Mouse (Mus musculus) heart, postnatal 0 days (tissue): ENCODE measurements around the gene BC005624.

Experiments
- CTCF ChIP-seq: IDR thresholded peaks from 2 replicates; pipeline ENCODE4 v1.5.1; 2016; ENCODE audit warnings: antibody characterized with exemption, control low read depth, low read depth
- EP300 ChIP-seq: IDR thresholded peaks from 2 replicates; pipeline ENCODE4 v1.6.1; 2016; ENCODE audit warnings: antibody characterized with exemption, low read depth

GRCm38 (mm10) chr2:30928893-30929482, 53.0 kb downstream of the BC005624 start:
- TF ChIP-seq EP300: no peak
- TF ChIP-seq CTCF: no peak
